Mouse (Mus musculus) lung, postnatal 0 days (tissue): Measurements from ENCODE around the gene Gm37240. TPM values are rescaled to one million over a fixed set of nuclear protein-coding genes. Genes with fewer than 3 reads are reported as not detected.

Experiments
- ATAC-seq: fragments of 200-750 bp; cut with Nextera tagmentation; 2 replicates; pipeline ENCODE4 v1.8.0; 2017; ENCODE audit warnings: moderate library complexity
- DNase-seq: peaks from one replicate; pipeline ENCODE4 v3.0.0-alpha.2; 2016; ENCODE audit warnings: low spot score
- H3K27ac ChIP-seq: fragments of 300-500 bp; sonication (generic); 2 replicates; pipeline ENCODE4 v1.5.1; 2014; ENCODE audit warnings: antibody characterized with exemption, mild to moderate bottlenecking, low read length, mixed read lengths
- H3K27me3 ChIP-seq: fragments of 300-500 bp; sonication (generic); replicated peaks from 2 replicates; pipeline ENCODE4 v1.6.1; 2014; ENCODE audit warnings: low read length, mixed read lengths; ENCODE audit not compliant: insufficient read depth
- H3K36me3 ChIP-seq: fragments of 300-500 bp; sonication (generic); 2 replicates; pipeline ENCODE4 v1.6.1; 2014; ENCODE audit warnings: low read length, mixed read lengths; ENCODE audit not compliant: insufficient read depth
- H3K4me1 ChIP-seq: fragments of 300-500 bp; sonication (generic); 2 replicates; pipeline ENCODE4 v1.6.1; 2014; ENCODE audit warnings: antibody characterized with exemption, low read depth, low read length, mixed read lengths; ENCODE audit not compliant: insufficient read depth
- H3K4me2 ChIP-seq: fragments of 300-500 bp; sonication (generic); replicated peaks from 2 replicates; pipeline ENCODE4 v1.6.1; 2014; ENCODE audit warnings: low read depth, mild to moderate bottlenecking, low read length, moderate library complexity, mixed read lengths
- H3K4me3 ChIP-seq: fragments of 300-500 bp; sonication (generic); 2 replicates; pipeline ENCODE4 v1.5.1; 2014; ENCODE audit warnings: low read depth, low read length
- H3K9ac ChIP-seq: fragments of 300-500 bp; sonication (generic); replicated peaks from 2 replicates; pipeline ENCODE4 v1.6.1; 2014; ENCODE audit warnings: low read depth, mild to moderate bottlenecking
- H3K9me3 ChIP-seq: fragments of 300-500 bp; sonication (generic); 2 replicates; pipeline ENCODE4 v1.6.1; 2016; ENCODE audit warnings: low read length, mixed read lengths
- CTCF ChIP-seq: IDR thresholded peaks from 2 replicates; pipeline ENCODE4 v1.5.1; 2016; ENCODE audit warnings: antibody characterized with exemption, mild to moderate bottlenecking
- EP300 ChIP-seq: IDR thresholded peaks from 2 replicates; pipeline ENCODE4 v1.6.1; 2016; ENCODE audit warnings: antibody characterized with exemption, mild to moderate bottlenecking, control low read depth
- WGBS: fragments of 180-500 bp; shearing (Covaris S2); extraction: QIAGEN DNeasy Blood & Tissue Kit; methylation state at CpG from one replicate; pipeline ENCODE4 v1.1.7; 2014; 5-methylcytosine and 5-hydroxymethylcytosine counted together
- polyA plus RNA-seq: library from polyadenylated mRNA; unstranded; fragments of >200 nt; fragmentation: Nextera tagmentation; extraction: Ambion mirVana; gene quantifications from 2 replicates; pipeline ENCODE4 v1.2.1, GENCODE M21; 2015

Gene Gm37240
- polyA plus RNA-seq, 1 experiment from 2014 or later = 8.9 TPM

GRCm38 (mm10) chr3:85886636-85887238 lies 581 bp downstream of the Gm37240 start:
- peak; percentile 10; the same call in 1 of the 2 replicates for ATAC-seq
- no peaks in the 10 kb centered on the region for H3K9me3 ChIP-seq
- no peaks in the 10 kb centered on the region for H3K27me3 ChIP-seq
- 5% methylated on average over 22 of the region's 22 CpGs for WGBS
- no peaks in the 10 kb centered on the region for H3K4me1 ChIP-seq
- H3K4me3 ChIP-seq = peak overlapping the region; percentile 50
- no peaks in the 10 kb centered on the region for H3K36me3 ChIP-seq
- H3K27ac ChIP-seq = peak overlapping the region; percentile 88
- H3K4me2 ChIP-seq = peak overlapping the region; percentile 76
- peak; percentile 68 for DNase-seq
- TF ChIP-seq EP300 = no peak
- TF ChIP-seq CTCF = no peak
- H3K9ac ChIP-seq = peak overlapping the region; percentile 52

DNA sequence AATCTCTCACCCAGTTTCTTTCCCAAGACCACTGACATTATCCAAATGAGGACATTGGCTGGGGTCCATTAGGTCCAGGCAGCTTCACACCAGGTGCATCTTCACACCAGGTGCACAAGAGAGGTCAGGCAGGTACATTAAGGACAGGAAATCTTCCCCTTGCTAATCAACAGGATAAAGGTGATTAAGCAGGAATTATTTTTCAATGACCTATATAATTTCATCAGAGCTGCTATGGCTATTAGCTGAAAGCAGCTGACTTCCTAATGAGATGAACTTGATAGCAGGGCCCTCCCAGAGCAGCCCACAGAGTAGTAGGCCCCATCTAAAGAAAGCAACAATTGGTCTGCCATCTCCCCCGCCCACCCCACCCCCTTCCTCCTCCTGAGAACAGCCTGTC lies 1.4 kb downstream of the Gm37240 start:
- H3K4me1 ChIP-seq = no peaks in the 10 kb centered on the region
- H3K36me3 ChIP-seq = no peaks in the 10 kb centered on the region
- H3K27me3 ChIP-seq = no peaks in the 10 kb centered on the region
- ATAC-seq (no peak), DNase-seq (no peak)
- no peaks in the 10 kb centered on the region for H3K9me3 ChIP-seq
- WGBS = 60% methylated on average over 1 of the region's 1 CpGs
- no peak for TF ChIP-seq EP300
- peak overlapping the region; percentile 76 for H3K4me2 ChIP-seq
- 0 out of 2 replicates have a peak overlapping the region, but pooled peaks have one; percentile 1 for H3K4me3 ChIP-seq
- no peak overlapping the region for H3K27ac ChIP-seq
- H3K9ac ChIP-seq = no peak overlapping the region

DNA sequence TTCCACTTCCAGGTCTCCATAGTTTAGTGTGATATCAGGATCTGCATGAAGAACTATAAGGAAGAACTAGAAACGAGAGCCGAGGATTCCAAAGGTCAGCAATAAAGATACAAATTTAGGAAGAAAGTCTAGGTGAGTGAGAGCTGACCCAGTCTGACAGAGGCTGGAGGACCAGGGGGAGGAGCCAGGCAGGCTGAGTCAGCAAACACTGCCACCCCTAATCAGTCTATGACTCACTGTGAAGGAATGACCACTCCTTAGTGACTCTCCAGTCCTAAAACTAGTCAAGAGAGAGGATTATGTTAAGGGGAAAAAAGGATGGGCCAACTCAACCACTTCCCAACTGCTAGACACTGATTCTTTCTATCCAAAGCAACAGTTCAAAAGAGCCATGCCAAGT lies 6.6 kb downstream of the Gm37240 start:
- H3K4me2 ChIP-seq = no peak overlapping the region
- no peaks in the 10 kb centered on the region for H3K9me3 ChIP-seq
- DNase-seq (peak; percentile 78), ATAC-seq (peak; percentile 93)
- no peaks in the 10 kb centered on the region for H3K4me1 ChIP-seq
- no peaks in the 10 kb centered on the region for H3K36me3 ChIP-seq
- 74% methylated on average over 2 of the region's 2 CpGs for WGBS
- H3K27ac ChIP-seq = 0 out of 2 replicates have a peak overlapping the region, but pooled peaks have one; percentile 7
- no peak for TF ChIP-seq CTCF
- H3K9ac ChIP-seq = no peak overlapping the region
- no peak overlapping the region for H3K4me3 ChIP-seq
- no peaks in the 10 kb centered on the region for H3K27me3 ChIP-seq

GRCm38 (mm10) chr3:85880068-85880467 lies 7.2 kb downstream of the Gm37240 start:
- no peaks in the 10 kb centered on the region for H3K4me1 ChIP-seq
- H3K27ac ChIP-seq = no peak overlapping the region
- WGBS = 68% methylated on average over 8 of the region's 8 CpGs
- TF ChIP-seq CTCF (no peak), EP300 (no peak)
- H3K4me2 ChIP-seq = no peak overlapping the region
- H3K27me3 ChIP-seq = no peaks in the 10 kb centered on the region
- H3K36me3 ChIP-seq = no peaks in the 10 kb centered on the region
- no peak for ATAC-seq
- no peak overlapping the region for H3K9ac ChIP-seq
- H3K4me3 ChIP-seq = no peak overlapping the region
- H3K9me3 ChIP-seq = no peaks in the 10 kb centered on the region
- DNase-seq = no peak

DNA sequence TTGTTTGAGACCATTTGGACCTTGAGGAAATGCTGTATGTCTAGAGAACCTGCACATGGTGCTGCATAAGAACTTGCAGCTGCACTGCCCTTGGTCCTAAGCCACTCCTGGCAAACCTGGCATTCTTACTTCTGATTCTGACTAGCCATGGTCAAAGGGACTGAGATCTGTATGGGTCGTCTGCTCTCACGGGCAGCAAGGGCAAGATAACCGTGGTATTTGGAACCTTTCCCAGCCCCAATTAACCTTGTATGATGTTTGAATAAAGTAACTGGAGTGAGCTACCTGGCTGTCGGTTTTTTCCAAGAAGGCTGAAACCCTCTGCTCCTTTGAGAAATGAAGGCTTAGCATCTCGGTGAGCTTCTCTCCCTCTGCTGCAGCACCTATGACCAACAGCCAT lies 8.4 kb downstream of the Gm37240 start:
- Histone ChIP-seq H3K27ac (no peak overlapping the region), H3K4me1 (no peaks in the 10 kb centered on the region), H3K9ac (no peak overlapping the region), H3K9me3 (no peaks in the 10 kb centered on the region), H3K36me3 (no peaks in the 10 kb centered on the region), H3K27me3 (no peaks in the 10 kb centered on the region), H3K4me2 (no peak overlapping the region), H3K4me3 (no peak overlapping the region)
- TF ChIP-seq CTCF (no peak), EP300 (no peak)
- ATAC-seq = no peak
- 39% methylated on average over 5 of the region's 5 CpGs for WGBS
- DNase-seq = no peak

DNA sequence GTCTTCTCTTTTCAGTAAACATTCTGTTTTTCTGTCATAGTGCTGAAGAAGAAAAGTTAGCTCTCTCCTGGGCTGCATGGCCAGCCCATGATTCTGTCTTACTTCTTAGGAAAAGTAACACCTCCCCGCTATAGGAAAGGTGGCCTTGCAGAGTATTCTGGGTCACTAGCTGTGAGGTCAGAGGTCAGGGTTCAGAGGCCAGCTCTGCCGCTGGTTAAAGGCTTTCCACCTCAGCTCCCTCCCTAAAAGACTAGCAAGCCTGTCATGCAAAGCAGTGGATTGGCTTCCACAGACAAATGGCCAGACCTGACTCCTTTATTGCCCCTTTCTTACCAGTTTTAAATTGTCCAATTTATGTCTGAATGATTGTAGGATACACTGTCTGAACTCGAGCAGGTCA lies 23.3 kb downstream of the Gm37240 start:
- DNase-seq (no peak), ATAC-seq (no peak)
- Histone ChIP-seq H3K9ac (no peak overlapping the region), H3K4me1 (no peaks in the 10 kb centered on the region), H3K27ac (no peak overlapping the region), H3K4me2 (no peak overlapping the region), H3K36me3 (no peaks in the 10 kb centered on the region), H3K27me3 (no peaks in the 10 kb centered on the region), H3K9me3 (no peaks in the 10 kb centered on the region), H3K4me3 (no peak overlapping the region)
- WGBS = 23% methylated on average over 3 of the region's 3 CpGs
- no peak for TF ChIP-seq CTCF

DNA sequence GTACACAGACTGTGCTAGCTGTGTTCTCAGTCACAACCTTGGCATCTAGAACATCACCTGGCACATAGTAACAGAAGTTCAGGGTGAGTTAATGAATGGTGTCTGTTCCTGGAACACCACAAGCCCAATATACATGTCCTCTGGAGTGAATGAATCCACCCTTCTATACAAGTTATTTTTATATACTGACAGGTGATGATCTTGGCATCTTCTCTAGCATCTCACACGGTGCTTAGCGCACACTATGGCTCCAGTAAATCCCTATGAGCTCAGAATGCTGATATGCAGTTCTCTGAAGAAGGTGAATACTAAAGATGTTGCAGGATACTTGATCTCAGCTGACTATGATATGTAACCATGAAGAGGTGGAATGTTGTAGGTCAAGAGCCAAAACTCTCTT lies 24.4 kb downstream of the Gm37240 start:
- no peak overlapping the region for H3K27ac ChIP-seq
- no peaks in the 10 kb centered on the region for H3K27me3 ChIP-seq
- H3K9ac ChIP-seq = no peak overlapping the region
- no peaks in the 10 kb centered on the region for H3K9me3 ChIP-seq
- no peak overlapping the region for H3K4me3 ChIP-seq
- no peaks in the 10 kb centered on the region for H3K36me3 ChIP-seq
- H3K4me1 ChIP-seq = no peaks in the 10 kb centered on the region
- DNase-seq = no peak
- ATAC-seq = no peak
- no peak for TF ChIP-seq CTCF
- no peak for TF ChIP-seq EP300
- H3K4me2 ChIP-seq = no peak overlapping the region
- 86% methylated on average over 2 of the region's 2 CpGs for WGBS
